Mouse (Mus musculus) brain, embryonic 14.5 days (tissue): ENCODE data around the gene Myo18b. TPM values are rescaled to one million over a fixed set of nuclear protein-coding genes. Genes with fewer than 3 reads are reported as not detected.

Experiments used
- DNase-seq: peaks from one replicate; pipeline ENCODE4 v3.0.0-alpha.2; 2011; ENCODE audit warnings: low read depth
- CTCF ChIP-seq: fragments of 200-500 bp; IDR thresholded peaks from 2 replicates; pipeline ENCODE4 v1.5.1; 2012; ENCODE audit warnings: inconsistent platforms, mild to moderate bottlenecking, moderate library complexity, borderline replicate concordance; ENCODE audit not compliant: insufficient read depth, insufficient read length; ENCODE audit errors: extremely low read depth
- POLR2A ChIP-seq: fragments of 200-500 bp; IDR thresholded peaks from 2 replicates; pipeline ENCODE4 v1.6.1; 2012; ENCODE audit warnings: mild to moderate bottlenecking, inconsistent platforms, borderline replicate concordance; ENCODE audit not compliant: poor library complexity, insufficient read depth, insufficient read length, severe bottlenecking; ENCODE audit errors: extremely low read depth
- polyA plus RNA-seq: library from polyadenylated mRNA; depleted of rRNA; stranded (reverse); fragments of >200 nt; gene quantifications from 2 replicates; pipeline ENCODE4 v1.2.3, GENCODE M21; 2012

Gene Myo18b
- polyA plus RNA-seq, 1 experiment = 1.8 TPM

DNA sequence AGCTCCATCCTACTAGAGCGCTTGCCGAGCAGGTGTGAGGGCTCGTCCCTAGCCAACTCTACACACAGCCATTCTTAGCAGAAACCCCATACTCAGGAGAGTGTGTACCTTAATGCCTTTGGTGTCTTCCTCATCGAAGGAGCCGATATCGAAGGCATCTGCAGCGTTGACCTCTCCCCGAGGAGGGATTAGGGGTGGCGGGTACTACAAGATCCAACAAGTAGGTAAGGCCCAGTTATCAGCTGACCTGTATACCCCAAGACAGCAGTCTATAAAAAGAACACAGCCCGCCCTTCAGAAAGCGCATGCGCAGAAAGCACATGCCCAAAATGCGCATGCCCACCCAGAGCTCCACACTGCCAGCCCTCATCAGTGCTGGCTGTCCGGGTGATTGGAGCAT lies 27.7 kb upstream of the Myo18b start:
- no peak for DNase-seq
- no peak for TF ChIP-seq POLR2A
- no peak for TF ChIP-seq CTCF

DNA sequence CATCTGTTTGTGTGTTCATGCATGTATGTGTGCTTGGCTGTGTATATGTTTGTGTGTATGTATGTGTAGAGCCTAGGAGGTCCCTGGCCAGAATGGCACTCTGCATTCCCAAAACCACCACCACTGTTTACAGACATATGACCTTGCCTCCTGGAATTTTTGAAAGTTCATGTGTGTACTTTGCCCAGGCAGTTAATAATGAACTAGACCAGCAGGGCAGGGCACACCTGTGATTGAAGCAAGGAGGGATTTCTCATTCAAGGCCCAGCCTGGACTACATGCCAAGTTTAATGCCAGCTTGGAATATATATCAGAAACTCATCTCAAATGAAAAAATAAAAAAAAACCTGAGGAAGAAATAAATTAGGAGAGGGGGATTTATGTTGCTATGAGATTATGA lies 25.8 kb upstream of the Myo18b start:
- no peak for DNase-seq
- TF ChIP-seq POLR2A (no peak), CTCF (no peak)

DNA sequence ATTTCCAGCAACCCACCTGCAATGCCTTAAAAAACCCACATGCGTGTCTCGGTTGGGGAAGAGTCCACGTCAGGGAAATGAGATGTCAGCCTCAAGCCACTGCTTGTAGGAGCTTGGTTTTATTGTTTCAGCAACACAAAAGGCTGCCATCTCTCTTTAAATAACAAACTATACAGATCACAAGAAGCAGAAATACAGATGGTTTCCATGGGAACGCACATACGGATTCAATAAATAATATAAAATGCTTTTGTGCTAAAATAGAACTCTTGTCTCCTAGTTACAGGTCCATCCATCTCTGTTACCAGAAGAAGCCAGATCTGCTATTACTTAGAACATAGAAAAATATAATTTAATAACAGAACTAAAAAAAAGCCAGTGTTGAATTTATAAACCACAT lies 14.2 kb upstream of the Myo18b start:
- TF ChIP-seq POLR2A = no peak
- no peak for TF ChIP-seq CTCF
- peak; percentile 49 for DNase-seq

DNA sequence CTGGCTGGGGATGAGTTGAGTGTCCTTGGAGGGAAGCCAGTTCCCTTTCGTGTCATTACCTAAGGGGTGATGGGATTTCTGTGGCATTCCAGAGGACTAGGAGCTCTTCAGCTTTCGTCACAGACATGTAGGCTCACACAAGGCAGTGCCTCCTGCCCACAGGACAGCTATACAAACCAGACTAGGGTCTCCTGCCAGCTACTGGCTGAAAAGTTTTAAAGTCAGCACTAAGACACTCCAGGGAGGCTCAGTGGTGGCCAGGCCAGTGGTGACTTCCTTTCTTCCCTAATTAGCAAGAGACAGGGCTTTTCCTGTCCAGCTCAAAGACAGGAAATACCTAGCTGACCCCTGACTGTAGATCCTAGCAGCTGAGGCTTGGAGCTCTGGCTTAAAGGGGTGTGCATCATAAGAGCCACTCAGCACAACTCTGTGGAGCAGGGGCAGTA lies 12.0 kb upstream of the Myo18b start:
- TF ChIP-seq POLR2A = no peak
- no peak for TF ChIP-seq CTCF
- DNase-seq = no peak

DNA sequence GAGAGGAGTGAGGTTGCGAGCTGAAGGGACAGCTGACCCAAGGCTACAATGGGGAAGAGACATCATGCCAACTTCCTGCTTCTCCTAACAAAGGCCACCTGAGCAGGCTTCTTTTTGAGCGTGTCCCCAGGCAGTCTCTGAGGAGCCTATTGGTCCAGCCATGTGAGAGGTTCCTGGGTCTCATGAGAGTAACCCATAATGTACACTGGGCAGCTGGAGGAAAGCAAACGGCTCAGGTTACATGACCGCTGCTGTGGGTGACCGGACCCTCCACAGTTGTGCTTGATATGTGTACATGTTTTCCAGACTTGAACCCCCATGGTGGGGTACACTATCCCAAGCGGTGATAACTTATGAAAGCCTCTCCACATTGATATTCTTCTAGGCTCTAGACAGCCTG lies 11.3 kb upstream of the Myo18b start:
- no peak for DNase-seq
- TF ChIP-seq CTCF (no peak), POLR2A (no peak)

DNA sequence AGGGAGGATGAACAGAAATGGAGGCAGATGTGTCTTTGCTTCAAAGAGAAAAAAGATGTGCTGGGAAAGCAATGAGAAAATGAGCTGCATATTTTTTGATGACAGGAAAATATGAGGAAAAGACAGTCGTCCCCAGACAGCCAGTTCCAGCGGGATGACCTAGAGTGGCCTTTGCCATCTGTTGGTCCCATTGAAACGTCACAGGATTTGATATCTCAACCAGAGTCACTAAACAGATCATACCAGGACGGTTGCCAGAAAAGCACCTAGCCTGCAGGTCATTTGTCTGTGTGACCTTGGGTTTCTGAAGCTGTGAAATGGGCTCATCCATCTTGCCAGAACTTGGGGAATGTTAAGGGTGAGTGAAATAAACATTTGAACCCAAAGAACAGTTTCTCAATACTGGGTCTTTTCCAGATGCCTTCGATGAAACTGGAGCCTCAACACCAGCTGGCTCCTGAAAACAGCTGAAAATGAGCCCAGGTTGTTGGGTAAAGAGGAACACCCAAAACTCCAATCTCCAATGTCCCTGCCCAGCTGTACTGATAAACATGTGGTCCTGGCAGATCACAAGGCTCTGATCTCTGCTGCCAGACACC lies 2.6 kb downstream of the Myo18b start:
- no peak for DNase-seq
- no peak for TF ChIP-seq POLR2A

DNA sequence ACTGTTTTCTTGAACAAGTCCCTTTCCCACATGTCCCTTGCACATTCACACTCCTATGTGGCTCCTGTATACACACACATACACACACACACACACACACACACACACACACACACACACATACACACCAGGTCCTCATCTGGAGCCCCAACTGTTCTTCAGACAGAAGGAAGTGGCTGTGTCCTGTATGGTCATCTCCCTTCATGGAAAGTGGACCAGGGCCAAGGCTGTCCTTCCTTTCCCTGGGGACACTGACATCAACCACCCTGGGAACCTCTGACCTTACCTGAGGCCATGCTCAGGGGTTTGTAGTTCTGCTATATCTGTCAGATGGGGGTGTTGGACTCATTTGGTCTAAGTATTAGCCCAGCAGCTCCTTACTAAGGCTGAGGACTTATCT lies 3.8 kb downstream of the Myo18b start:
- DNase-seq = no peak
- TF ChIP-seq CTCF = no peak
- no peak for TF ChIP-seq POLR2A

DNA sequence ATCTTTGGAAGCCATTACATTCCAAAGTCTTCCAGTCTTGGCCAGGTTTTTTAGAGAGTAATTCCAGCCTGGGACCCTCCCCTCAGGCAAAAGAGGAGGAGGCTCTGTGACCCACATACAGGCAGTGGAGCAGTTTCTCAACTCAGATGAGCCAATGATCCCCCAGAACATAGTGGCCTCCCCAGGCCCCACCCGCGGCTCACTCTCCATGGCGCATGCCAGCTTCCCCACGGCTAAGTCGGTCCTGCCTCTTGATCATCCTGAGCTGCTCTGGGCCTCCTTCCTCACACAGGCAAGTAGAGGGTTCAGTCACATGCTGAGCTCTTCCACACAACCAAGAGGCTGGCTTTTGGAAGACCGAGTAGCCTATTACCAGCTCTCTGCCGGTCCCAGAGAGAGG lies 7.5 kb downstream of the Myo18b start:
- TF ChIP-seq CTCF (no peak), POLR2A (no peak)
- no peak for DNase-seq

DNA sequence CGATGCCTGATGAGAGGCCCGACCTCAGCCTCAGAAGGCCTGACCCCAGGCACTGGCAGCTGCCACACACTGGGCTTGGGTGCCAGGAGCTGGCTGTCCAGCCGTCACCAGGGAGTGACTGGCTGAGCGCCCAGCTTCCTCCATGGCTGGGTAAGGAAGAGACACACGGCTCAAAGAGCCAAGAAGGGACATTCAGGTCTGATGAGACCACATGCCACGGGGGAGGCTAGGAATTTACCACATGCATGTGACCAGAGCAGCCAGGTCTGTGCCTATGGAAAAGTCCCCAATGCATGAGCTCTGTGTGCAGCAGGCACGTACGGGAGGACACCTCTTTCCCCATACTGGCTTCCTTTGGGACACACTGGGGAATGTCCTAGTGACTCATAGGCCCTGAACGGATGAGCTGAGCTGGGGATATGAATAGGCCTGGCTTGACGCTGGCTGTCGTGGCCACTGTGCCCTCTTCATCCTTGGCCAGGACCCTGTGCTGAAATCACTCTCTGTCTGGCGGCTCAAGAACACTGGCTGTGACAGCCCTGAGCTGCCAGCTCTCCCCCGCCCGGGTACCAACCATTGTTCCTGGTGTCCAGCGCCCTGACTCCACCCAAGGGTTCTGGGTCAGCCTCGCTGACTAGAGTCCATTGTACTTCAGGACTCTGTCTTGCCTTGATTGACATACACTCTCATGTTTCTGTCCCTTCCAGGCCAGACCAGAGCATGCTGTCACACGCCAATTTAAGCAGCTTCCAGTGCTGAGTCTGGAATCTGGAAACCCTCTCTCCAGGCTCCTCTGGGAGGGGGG lies 9.3 kb downstream of the Myo18b start:
- TF ChIP-seq POLR2A (no peak), CTCF (no peak)
- peak; percentile 65 for DNase-seq

DNA sequence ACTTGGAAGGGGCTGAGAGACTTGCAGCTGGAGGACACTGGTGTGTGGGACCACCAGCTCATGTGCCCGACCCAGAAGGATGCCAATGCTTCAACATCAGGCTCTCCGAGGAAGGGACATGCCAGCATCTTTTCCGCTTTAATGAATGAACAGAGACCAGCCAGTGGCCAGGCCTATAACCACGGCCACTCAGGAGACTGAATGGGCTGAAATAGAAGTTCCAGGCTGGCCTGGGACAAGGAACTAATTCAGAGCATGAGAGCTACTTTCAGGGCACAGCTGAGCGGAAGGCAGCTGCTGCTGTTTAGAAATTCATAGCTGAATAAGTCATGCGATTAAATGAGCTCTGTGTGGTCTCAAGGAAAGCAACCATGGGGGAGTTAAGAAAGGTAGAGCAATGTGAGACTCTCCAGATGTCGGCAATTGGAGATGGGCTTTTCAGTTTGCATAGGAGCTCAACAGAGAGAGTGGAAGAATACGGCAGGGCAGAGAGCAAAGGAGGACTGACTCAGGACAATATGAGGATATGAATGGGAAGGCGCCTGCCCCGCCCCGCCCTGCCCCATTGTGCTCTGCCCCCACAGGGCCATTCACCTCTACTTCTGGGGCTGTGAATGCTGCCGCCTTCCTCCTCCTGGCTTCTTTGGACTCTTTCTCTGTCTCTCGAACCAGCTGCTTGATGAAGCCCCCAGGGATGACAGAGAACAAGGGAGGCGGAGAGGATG lies 18.6 kb downstream of the Myo18b start:
- TF ChIP-seq POLR2A (no peak), CTCF (no peak)

DNA sequence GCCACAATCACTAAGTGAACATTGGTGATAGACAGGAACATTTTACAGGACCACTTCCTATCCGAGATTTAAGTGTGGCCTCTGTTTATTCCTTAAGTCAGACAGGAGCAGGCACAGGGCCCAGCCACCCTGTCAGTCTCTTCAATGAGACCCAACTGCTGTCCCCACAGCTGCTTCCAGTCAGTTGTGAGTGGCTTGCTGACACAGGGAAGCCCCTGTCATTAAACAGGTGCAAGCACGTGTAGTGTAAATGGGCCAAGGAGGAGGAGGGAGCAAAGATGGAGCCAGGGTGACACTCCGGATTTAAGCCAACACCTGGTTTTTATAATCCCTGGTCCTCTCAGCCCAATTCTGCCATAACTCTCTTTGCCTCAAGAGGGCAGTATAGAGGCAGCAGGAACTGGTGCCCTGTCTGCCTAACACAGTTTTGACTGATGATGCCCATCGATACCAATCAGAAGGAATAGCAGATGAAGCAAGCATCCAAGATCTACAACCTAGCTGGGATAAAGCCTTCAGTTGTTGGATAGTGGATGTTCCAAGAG lies 19.2 kb downstream of the Myo18b start:
- peak; percentile 83; the same call in 1 of the 2 replicates for TF ChIP-seq CTCF
- TF ChIP-seq POLR2A = no peak
- DNase-seq = peak; percentile 48

More for the DNA sequence above, 18.6 kb downstream of the Myo18b start:
- DNase-seq = peak; percentile 56

DNA sequence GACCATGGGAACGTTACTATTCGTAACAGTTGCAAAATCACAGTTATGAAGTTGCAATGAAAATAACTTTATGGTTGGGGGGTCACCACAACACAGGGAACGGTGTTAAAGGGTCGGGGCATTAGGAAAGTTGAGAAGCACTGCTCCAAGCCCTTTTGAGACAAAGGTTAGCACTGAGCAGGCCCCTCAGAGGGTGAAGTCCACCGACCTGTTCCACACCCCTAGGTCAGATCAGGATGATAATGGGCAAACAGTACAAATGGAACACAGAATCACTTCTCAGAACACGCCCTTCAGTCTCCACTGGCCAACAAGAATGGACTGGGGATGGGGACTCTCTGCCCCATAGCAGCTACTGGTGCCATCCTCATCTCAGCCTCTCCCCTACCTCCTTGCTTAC lies 23.2 kb downstream of the Myo18b start:
- TF ChIP-seq CTCF = no peak
- TF ChIP-seq POLR2A = no peak
- no peak for DNase-seq

DNA sequence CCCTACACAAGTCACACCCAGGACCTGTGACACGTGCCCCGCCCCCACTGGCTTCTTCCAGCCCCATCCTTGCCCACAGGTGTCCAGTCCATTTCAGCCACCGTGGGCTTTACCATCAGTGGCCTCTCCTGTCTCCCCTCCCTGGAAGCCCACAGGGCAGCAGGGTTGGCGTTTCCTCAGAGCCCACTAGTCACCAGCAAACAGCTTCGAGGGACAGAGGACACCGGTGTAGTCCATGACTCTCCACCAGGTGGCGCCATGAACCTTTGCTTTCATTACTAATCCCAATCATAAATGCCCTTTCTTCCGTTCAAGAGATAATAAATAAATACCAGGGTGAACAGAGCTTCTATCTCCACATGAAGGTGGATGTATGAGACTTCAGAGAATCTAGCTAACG lies 25.4 kb downstream of the Myo18b start:
- peak; percentile 85 for DNase-seq
- TF ChIP-seq CTCF = peak; percentile 84
- TF ChIP-seq POLR2A = no peak

DNA sequence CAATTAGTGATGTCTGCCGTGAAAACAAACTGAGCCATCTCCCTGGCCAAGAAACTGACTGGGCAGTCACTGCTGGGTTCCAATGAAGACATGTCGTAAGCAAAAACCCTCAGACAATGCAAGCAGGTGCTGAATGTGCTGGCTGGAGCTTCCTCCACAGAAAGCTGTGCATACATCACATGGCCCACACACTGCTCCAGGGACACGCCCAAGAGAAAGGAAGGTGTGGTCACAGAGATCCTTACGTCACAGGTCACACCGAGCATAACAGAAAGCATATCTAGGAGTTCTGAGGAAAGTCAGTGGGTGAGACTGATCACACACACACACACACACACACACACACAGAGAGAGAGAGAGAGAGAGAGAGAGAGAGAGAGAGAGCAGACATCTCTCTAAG lies 27.5 kb downstream of the Myo18b start:
- no peak for TF ChIP-seq CTCF
- no peak for TF ChIP-seq POLR2A
- no peak for DNase-seq
